Mouse (Mus musculus) megakaryocyte, embryonic 14.5 days (primary cell): ENCODE measurements around the gene Drap1. TPM values are rescaled to one million over a fixed set of nuclear protein-coding genes. Genes with fewer than 3 reads are reported as not detected.
A peak's percentile ranks its signal among the peaks of the same experiment; 100 is the strongest.

Experiments used
- H3K27me3 ChIP-seq: replicated peaks from 2 replicates; pipeline ENCODE3; 2012; ENCODE audit warnings: inconsistent platforms
- H3K36me3 ChIP-seq: replicated peaks from 2 replicates; pipeline ENCODE3; 2012; ENCODE audit warnings: low read length, inconsistent platforms, mixed read lengths
- H3K4me1 ChIP-seq: 2 replicates; pipeline ENCODE4 v1.6.1; 2012; ENCODE audit warnings: inconsistent platforms
- H3K4me3 ChIP-seq: replicated peaks from 2 replicates; pipeline ENCODE3; 2012; ENCODE audit warnings: moderate library complexity, mild to moderate bottlenecking, inconsistent platforms
- H3K9me3 ChIP-seq: 2 replicates; pipeline ENCODE4 v1.6.1; 2012; ENCODE audit warnings: inconsistent platforms
- FLI1 ChIP-seq: IDR thresholded peaks from 2 replicates; pipeline ENCODE4 v1.6.1; 2012; ENCODE audit warnings: low read length, inconsistent platforms, mixed read lengths
- GATA1 ChIP-seq: IDR thresholded peaks from 3 replicates; pipeline ENCODE4 v1.6.1; 2012; ENCODE audit warnings: mixed read lengths, low read length, inconsistent platforms, borderline replicate concordance
- polyA plus RNA-seq: library from polyadenylated mRNA; stranded (reverse); fragments of >175 nt; gene quantifications from 2 replicates; pipeline ENCODE4 v1.2.3, GENCODE M21; 2012; ENCODE audit warnings: low replicate concordance; ENCODE audit not compliant: insufficient read depth

Gene Drap1
- polyA plus RNA-seq, 1 experiment = 449 TPM

GRCm38 (mm10) chr19:5422895-5423443 is 1.8 kb downstream of the Drap1 start:
- Histone ChIP-seq H3K4me3 (peak overlapping the region; percentile 100), H3K27me3 (no peaks in the 10 kb centered on the region), H3K36me3 (peaks cover 61% of the 10 kb centered on the region), H3K9me3 (no peaks in the 10 kb centered on the region), H3K4me1 (peaks cover 60% of the 10 kb centered on the region)
- TF ChIP-seq GATA1 (no peak), FLI1 (no peak)

DNA sequence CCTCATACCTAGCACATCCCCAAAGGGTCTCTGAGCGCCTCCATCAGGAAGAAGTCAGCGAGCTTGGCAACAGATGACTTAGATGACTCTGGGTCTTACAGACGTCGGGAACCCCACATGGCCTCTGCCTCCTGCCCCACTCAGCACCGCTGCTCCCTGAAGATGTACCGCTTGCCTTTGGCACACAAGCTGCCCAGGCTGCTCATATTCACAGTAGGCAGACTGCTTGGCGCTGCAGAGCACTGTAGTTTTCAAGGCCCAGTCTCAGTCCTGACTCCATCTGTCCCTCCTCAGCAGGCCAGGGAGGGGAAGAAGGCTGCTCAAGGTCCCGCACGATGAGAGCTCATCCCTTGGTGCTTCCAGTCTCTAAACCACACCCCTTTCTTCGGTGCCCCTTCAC is 2.5 kb downstream of the Drap1 start:
- H3K27me3 ChIP-seq = no peaks in the 10 kb centered on the region
- no peaks in the 10 kb centered on the region for H3K9me3 ChIP-seq
- H3K4me1 ChIP-seq = peaks cover 64% of the 10 kb centered on the region
- TF ChIP-seq FLI1 = no peak
- no peak for TF ChIP-seq GATA1
- H3K36me3 ChIP-seq = peaks cover 57% of the 10 kb centered on the region
- no peak overlapping the region for H3K4me3 ChIP-seq

DNA sequence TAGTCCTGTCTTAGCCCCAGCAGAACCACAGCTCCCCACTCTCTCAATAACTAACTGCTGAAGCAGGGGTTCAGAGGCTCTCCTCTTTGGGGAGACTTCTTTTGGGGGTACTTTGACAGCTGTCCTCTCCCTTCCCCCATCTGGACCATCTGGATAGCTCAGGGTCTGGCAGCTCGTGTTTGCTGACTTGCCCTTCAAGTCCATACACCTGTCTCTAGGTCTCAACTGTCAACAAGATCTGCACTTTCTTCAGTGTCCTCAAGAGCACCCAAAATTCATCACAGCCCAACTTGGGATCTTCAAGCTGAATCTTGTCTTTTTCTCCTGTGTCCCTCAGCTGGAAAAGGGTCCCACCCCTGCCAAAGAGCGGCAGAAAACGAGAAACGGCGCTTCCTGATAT is 3.0 kb downstream of the Drap1 start:
- no peak overlapping the region for H3K4me3 ChIP-seq
- H3K36me3 ChIP-seq = peaks cover 52% of the 10 kb centered on the region
- TF ChIP-seq FLI1 (no peak), GATA1 (no peak)
- no peaks in the 10 kb centered on the region for H3K9me3 ChIP-seq
- no peaks in the 10 kb centered on the region for H3K27me3 ChIP-seq
- H3K4me1 ChIP-seq = peaks cover 59% of the 10 kb centered on the region

DNA sequence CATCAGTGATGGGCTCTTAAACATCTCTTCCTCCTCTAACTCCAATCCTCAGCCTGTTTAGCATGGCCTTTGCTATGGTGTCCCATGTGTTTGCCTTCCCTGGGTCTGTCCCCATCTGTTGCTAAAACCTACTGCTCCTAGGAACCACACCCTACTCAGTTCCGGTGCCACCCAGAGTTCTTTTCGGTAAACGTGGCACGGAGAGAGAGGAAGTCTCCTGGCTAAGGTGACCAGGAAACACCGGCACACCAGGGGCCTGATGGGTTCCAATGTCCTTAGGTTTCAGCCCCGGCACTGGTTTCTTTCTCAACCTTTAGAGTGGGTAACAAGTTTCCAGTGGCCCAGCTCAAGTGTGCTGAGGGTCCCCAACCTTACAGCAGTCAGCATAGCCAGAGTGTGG is 4.2 kb downstream of the Drap1 start:
- H3K9me3 ChIP-seq = no peaks in the 10 kb centered on the region

GRCm38 (mm10) chr19:5419630-5420029 is 5.1 kb downstream of the Drap1 start:
- Histone ChIP-seq H3K36me3 (peaks cover 42% of the 10 kb centered on the region), H3K9me3 (no peaks in the 10 kb centered on the region), H3K4me3 (no peak overlapping the region), H3K4me1 (peaks cover 49% of the 10 kb centered on the region), H3K27me3 (no peaks in the 10 kb centered on the region)
- TF ChIP-seq FLI1 (no peak), GATA1 (no peak)

More for the DNA sequence above, 4.2 kb downstream of the Drap1 start:
- Histone ChIP-seq H3K36me3 (peaks cover 42% of the 10 kb centered on the region), H3K27me3 (no peaks in the 10 kb centered on the region), H3K4me1 (peaks cover 48% of the 10 kb centered on the region), H3K4me3 (peak overlapping the region; percentile 23)
- TF ChIP-seq FLI1 (no peak), GATA1 (no peak)

DNA sequence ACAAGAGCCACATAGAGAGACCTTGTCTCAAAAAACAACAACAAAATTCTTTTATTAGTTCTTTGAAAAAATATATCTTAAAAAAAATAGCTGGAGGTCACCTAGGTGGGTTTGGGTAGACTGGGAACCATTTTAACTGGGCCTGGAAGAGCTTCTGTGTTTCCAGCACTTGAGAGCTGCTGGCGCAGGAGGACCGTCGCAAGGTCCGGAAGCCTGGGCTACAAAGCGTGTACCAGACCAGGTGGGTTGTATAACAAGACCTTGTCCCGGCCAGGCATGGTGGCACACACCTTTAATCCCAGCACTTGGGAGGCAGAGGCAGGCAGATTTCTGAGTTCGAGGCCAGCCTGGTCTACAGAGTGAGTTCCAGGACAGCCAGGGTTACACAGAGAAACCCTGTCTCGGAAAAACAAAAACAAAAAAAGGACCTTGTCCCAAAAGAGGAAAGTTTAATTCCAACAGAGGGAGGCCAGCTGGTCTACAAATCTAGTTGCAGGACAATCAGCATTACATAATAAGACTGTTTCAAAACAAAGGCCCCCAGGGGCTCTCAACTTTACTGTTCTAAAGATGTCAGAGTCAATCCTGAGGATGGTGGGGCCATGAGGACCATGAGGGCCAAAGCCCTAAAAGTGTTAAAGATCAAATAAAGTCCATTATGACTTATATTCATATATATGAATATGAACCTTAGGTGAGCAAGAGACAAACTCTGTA is 5.9 kb downstream of the Drap1 start:
- Histone ChIP-seq H3K9me3 (no peaks in the 10 kb centered on the region), H3K36me3 (peaks cover 42% of the 10 kb centered on the region), H3K4me1 (peaks cover 52% of the 10 kb centered on the region), H3K4me3 (no peak overlapping the region), H3K27me3 (no peaks in the 10 kb centered on the region)
- TF ChIP-seq FLI1 (no peak), GATA1 (no peak)

- Histone ChIP-seq H3K9me3 (no peaks in the 10 kb centered on the region), H3K4me1 (peaks cover 30% of the 10 kb centered on the region), H3K4me3 (peak overlapping the region; percentile 1), H3K27me3 (peaks cover 4% of the 10 kb centered on the region), H3K36me3 (peaks cover 2% of the 10 kb centered on the region)
- no peak for TF ChIP-seq GATA1
- TF ChIP-seq FLI1 = no peak
Measured at GRCm38 (mm10) chr19:5414534-5414957, 10.2 kb downstream of the Drap1 start.

- Histone ChIP-seq H3K27me3 (peaks cover 4% of the 10 kb centered on the region), H3K4me1 (peaks cover 34% of the 10 kb centered on the region), H3K9me3 (no peaks in the 10 kb centered on the region), H3K36me3 (no peaks in the 10 kb centered on the region), H3K4me3 (no peak overlapping the region)
- TF ChIP-seq FLI1 (no peak), GATA1 (no peak)
Measured at GRCm38 (mm10) chr19:5413840-5414239, 10.9 kb downstream of the Drap1 start.

GRCm38 (mm10) chr19:5411961-5412360 is 12.8 kb downstream of the Drap1 start:
- TF ChIP-seq GATA1 (no peak), FLI1 (no peak)
- peaks cover 39% of the 10 kb centered on the region for H3K4me1 ChIP-seq
- no peaks in the 10 kb centered on the region for H3K36me3 ChIP-seq
- peaks cover 4% of the 10 kb centered on the region for H3K27me3 ChIP-seq
- no peaks in the 10 kb centered on the region for H3K9me3 ChIP-seq
- no peak overlapping the region for H3K4me3 ChIP-seq

DNA sequence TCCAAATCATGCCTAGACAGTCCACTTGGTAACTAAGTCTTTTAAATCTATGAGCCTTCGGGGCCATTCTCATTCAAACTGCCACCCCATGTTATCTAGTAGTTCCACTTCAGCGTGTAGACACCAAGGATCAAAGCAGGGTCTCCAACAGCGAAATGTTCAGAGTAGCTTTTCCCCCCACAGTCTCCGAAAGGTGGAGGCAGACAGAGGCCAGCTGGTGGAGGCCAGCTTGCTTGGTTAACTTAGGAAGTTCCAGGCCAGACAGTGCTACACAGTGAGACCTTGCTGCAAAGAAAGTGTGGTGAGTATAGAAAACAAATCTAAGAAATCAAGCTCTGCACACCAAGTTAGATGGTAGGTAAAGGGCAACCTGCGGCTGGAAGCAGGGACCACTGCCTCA is 14.1 kb downstream of the Drap1 start:
- peaks cover 4% of the 10 kb centered on the region for H3K27me3 ChIP-seq
- no peak for TF ChIP-seq GATA1
- no peak for TF ChIP-seq FLI1
- H3K4me3 ChIP-seq = no peak overlapping the region
- H3K36me3 ChIP-seq = no peaks in the 10 kb centered on the region
- H3K4me1 ChIP-seq = peaks cover 39% of the 10 kb centered on the region
- H3K9me3 ChIP-seq = no peaks in the 10 kb centered on the region

DNA sequence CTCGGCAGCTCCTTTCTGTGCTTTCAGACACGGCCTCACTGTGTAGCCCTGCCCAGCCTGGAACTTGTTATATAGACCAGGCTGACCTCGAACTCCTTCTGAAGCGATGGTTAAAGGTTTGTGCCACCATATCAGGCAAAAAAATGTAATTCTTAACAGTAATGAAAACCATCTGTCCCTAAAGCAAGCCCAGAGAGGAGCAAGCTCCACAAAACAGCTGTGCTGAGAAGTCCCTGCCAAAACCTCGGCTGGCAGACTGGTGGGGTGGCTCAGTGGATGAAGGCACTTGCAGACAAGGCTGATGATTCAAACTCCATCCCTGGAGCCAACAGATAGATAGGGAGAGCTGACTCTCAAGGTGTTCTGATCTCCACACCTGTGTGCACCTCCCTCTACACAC is 15.7 kb downstream of the Drap1 start:
- TF ChIP-seq GATA1 (no peak), FLI1 (no peak)
- Histone ChIP-seq H3K9me3 (no peaks in the 10 kb centered on the region), H3K36me3 (no peaks in the 10 kb centered on the region), H3K27me3 (peaks cover 4% of the 10 kb centered on the region), H3K4me1 (peaks cover 32% of the 10 kb centered on the region), H3K4me3 (no peak overlapping the region)
